Mouse (Mus musculus) heart, adult 2 months (tissue): ENCODE data around the gene Bspry.

Experiments
- CTCF ChIP-seq: fragments of 200-600 bp; IDR thresholded peaks from 2 replicates; pipeline ENCODE4 v1.8.1; 2022; ENCODE audit warnings: antibody characterized with exemption, mild to moderate bottlenecking, moderate library complexity
- POLR2A ChIP-seq: fragments of 200-500 bp; IDR thresholded peaks from 2 replicates; pipeline ENCODE4 v1.6.1; 2011; ENCODE audit warnings: mild to moderate bottlenecking, low read depth, low read length, control low read depth; ENCODE audit not compliant: insufficient read depth

- TF ChIP-seq POLR2A, result no peak
- TF ChIP-seq CTCF, result no peak
Observed at GRCm38 (mm10) chr4:62460348-62460747, 19.5 kb upstream of the Bspry start.
